Mouse (Mus musculus) MEL (cell line): ENCODE data around the gene Zfp768. TPM values are rescaled to one million over a fixed set of nuclear protein-coding genes. Genes with fewer than 3 reads are reported as not detected.
A peak's percentile ranks its signal among the peaks of the same experiment; 100 is the strongest.

Source experiments
- DNase-seq: peaks from one replicate; pipeline ENCODE4 v3.0.0; 2011; ENCODE audit warnings: low read depth, low spot score
- H3K27ac ChIP-seq: 2 replicates; pipeline ENCODE4 v1.5.1; 2012; ENCODE audit warnings: low read depth, mild to moderate bottlenecking, control low read depth, low read length, moderate library complexity; ENCODE audit not compliant: control insufficient read depth
- H3K27me3 ChIP-seq, 2 experiments: fragments of 150-350 bp in 1 of 2; sonication (generic) in 1 of 2; 2 replicates each; pipeline ENCODE4 v1.6.1; 2012; ENCODE audit warnings: low read length in 2 of 2, mild to moderate bottlenecking in 2 of 2, improper control_type of control experiment in 1 of 2, moderate library complexity in 1 of 2; ENCODE audit not compliant: insufficient read depth in 2 of 2, control insufficient read depth in 1 of 2
- H3K36me3 ChIP-seq, 2 experiments: 2 replicates each; pipeline ENCODE4 v1.6.1; 2012 to 2014; ENCODE audit warnings: low read length in 2 of 2, improper control_type of control experiment in 1 of 2, inconsistent platforms in 1 of 2, mild to moderate bottlenecking in 1 of 2; ENCODE audit not compliant: insufficient read depth in 2 of 2, control insufficient read depth in 1 of 2
- H3K4me1 ChIP-seq, 2 experiments: fragments of 150-350 bp in 1 of 2; sonication (generic) in 1 of 2; 2 replicates each; pipeline ENCODE4 v1.6.1; 2012; ENCODE audit warnings: low read length in 2 of 2, improper control_type of control experiment in 1 of 2, mild to moderate bottlenecking in 1 of 2; ENCODE audit not compliant: insufficient read depth in 2 of 2, control insufficient read depth in 1 of 2
- H3K4me3 ChIP-seq, 2 experiments: fragments of 150-350 bp in 1 of 2; sonication (generic) in 1 of 2; 2 replicates each; pipeline ENCODE4 v1.5.1; 2012; ENCODE audit warnings: low read depth in 2 of 2, low read length in 2 of 2, mild to moderate bottlenecking in 2 of 2, moderate library complexity in 2 of 2, control low read depth in 1 of 2, improper control_type of control experiment in 1 of 2; ENCODE audit not compliant: control insufficient read depth in 1 of 2, insufficient read depth in 1 of 2
- H3K79me2 ChIP-seq: 2 replicates; pipeline ENCODE4 v1.6.1; 2012; ENCODE audit warnings: mild to moderate bottlenecking, low read length, moderate library complexity; ENCODE audit not compliant: control insufficient read depth, poor library complexity, insufficient read depth
- H3K9ac ChIP-seq: 2 replicates; pipeline ENCODE4 v1.6.1; 2012; ENCODE audit warnings: low read depth, mild to moderate bottlenecking, control low read depth, low read length, moderate library complexity; ENCODE audit not compliant: control insufficient read depth, poor library complexity, severe bottlenecking
- H3K9me3 ChIP-seq: fragments of 150-350 bp; sonication (generic); replicated peaks from 2 replicates; pipeline ENCODE4 v1.6.1; 2012; ENCODE audit warnings: mild to moderate bottlenecking, low read length, improper control_type of control experiment, moderate library complexity; ENCODE audit not compliant: insufficient read depth
- EP300 ChIP-seq, 2 experiments: IDR thresholded peaks; 2 replicates each; pipeline ENCODE4 v1.6.1; 2011; ENCODE audit warnings: improper control_type of control experiment in 2 of 2, low read length in 2 of 2, low read depth in 1 of 2, mild to moderate bottlenecking in 1 of 2
- ETS1 ChIP-seq: IDR thresholded peaks from 2 replicates; pipeline ENCODE4 v1.6.1; 2012; ENCODE audit warnings: low read depth, mild to moderate bottlenecking, inconsistent platforms, low read length, improper control_type of control experiment, moderate library complexity
- SIN3A ChIP-seq: IDR thresholded peaks from 2 replicates; pipeline ENCODE4 v1.6.1; 2012; ENCODE audit warnings: low read length, improper control_type of control experiment, inconsistent platforms
- TBP ChIP-seq: IDR thresholded peaks from 2 replicates; pipeline ENCODE4 v1.8.0; 2011; ENCODE audit warnings: low read depth, low read length, improper control_type of control experiment
- USF1 ChIP-seq: IDR thresholded peaks from 2 replicates; pipeline ENCODE4 v1.6.1; 2014; ENCODE audit warnings: low read depth, mild to moderate bottlenecking, inconsistent platforms, low read length, improper control_type of control experiment, moderate library complexity
- ZC3H11A ChIP-seq: IDR thresholded peaks from 2 replicates; pipeline ENCODE4 v1.6.1; 2012; ENCODE audit warnings: low read depth, mild to moderate bottlenecking, inconsistent platforms, low read length, improper control_type of control experiment
- polyA plus RNA-seq, 2 experiments: library from polyadenylated mRNA; stranded (reverse) in 1 of 2; unstranded in 1 of 2; fragments of >175 nt in 1 of 2; fragments of >200 nt in 1 of 2; gene quantifications; 2 replicates each; pipeline versions ENCODE4 v1.2.1 to v1.2.4; 2012; ENCODE audit warnings: low replicate concordance in 2 of 2, low read depth in 1 of 2; ENCODE audit not compliant: insufficient read length in 2 of 2, insufficient read depth in 1 of 2, missing spikeins in 1 of 2
- total RNA-seq: library from RNA; depleted of rRNA; stranded (reverse); fragments of 300-350 nt; gene quantifications from 2 replicates; pipeline ENCODE4 v1.2.3, GENCODE M21; 2012; rRNA removed

The Zfp768 gene
- total and polyA plus RNA-seq, 3 experiments, result 5.4 to 12.0 TPM; not detected in 1

- no peak for TF ChIP-seq SIN3A
- 0 out of 2 replicates have a peak, but pooled peaks have one; percentile 6 for TF ChIP-seq USF1
- TF ChIP-seq, all 39 proteins: peak for 1
- DNase-seq, result no peak
- Histone ChIP-seq H3K36me3 (peaks cover 0 to 4% of the 10 kb centered on the region in 2 experiments; a peak in 1 of 4 replicates), H3K9ac (peak overlapping the region; percentile 61; the same call in 1 of the 2 replicates), H3K79me2 (no peaks in the 10 kb centered on the region; the same call in 1 of the 2 replicates), H3K27me3 (no peaks in the 10 kb centered on the region), H3K27ac (peak overlapping the region; percentile 67), H3K4me3 (peak overlapping the region; percentile 52 to 62), H3K9me3 (no peaks in the 10 kb centered on the region), H3K4me1 (peaks cover 0 to 8% of the 10 kb centered on the region in 2 experiments; a peak in 3 of 4 replicates)
Measured at GRCm38 (mm10) chr7:127296786-127297555, 48.4 kb downstream of the Zfp768 start.

- Histone ChIP-seq H3K4me3 (peak within 1 kb of the TSS; percentile 52 to 62), H3K4me1 (peaks cover 0 to 8% of the 10 kb centered on the region in 2 experiments; a peak in 3 of 4 replicates)
Measured at GRCm38 (mm10) chr7:127296098-127296497, 49.3 kb downstream of the Zfp768 start, which contains the start of gene Itgal. Gene Itgal (plus strand): TSS chr7:127296260.

More at GRCm38 (mm10) chr7:127296098-127296497, 49.3 kb downstream of the Zfp768 start, which contains the start of gene Itgal:
- Histone ChIP-seq H3K36me3 (peaks cover 0 to 4% of the 10 kb centered on the region in 2 experiments; a peak in 1 of 4 replicates), H3K79me2 (no peaks in the 10 kb centered on the region; the same call in 1 of the 2 replicates), H3K27me3 (no peaks in the 10 kb centered on the region), H3K27ac (peak within 1 kb of the TSS; percentile 67), H3K9me3 (no peaks in the 10 kb centered on the region), H3K9ac (peak within 1 kb of the TSS; percentile 61)
- peak; percentile 69 for DNase-seq
- no peak for TF ChIP-seq TBP
- TF ChIP-seq ETS1, result peak; percentile 39; the same call in 1 of the 2 replicates
- peak in 1 of 2 experiments; percentile 34; a peak in 1 of 4 replicates for TF ChIP-seq EP300 (IDR thresholded peaks at IDR 0.05; ENCODE audit: low read depth in 1 of 2, low read length in 2 of 2)
- TF ChIP-seq SIN3A, result peak; percentile 30; the same call in 1 of the 2 replicates
- TF ChIP-seq ZC3H11A, result no peak

Other genes with a start within 250 kb of the Zfp768 start
- gene Qprt, start 223.4 kb downstream of the Zfp768 start, total RNA-seq, result 2.5 and 2.7 TPM in 2 replicates
- gene Qprt, start 223.4 kb downstream of the Zfp768 start, polyA plus RNA-seq, result 1 to 10 TPM in 1 of 2 experiments, not detected in 1; 3.7 TPM
- 169 and 182 TPM in 2 replicates for gene Spn, start 207.8 kb downstream of the Zfp768 start, total RNA-seq
- 100 to 1,000 TPM; 135 to 184 TPM for gene Spn, start 207.8 kb downstream of the Zfp768 start, polyA plus RNA-seq
- gene Cd2bp2, start 149.5 kb downstream of the Zfp768 start, total RNA-seq, result 55.6 and 64.8 TPM in 2 replicates
- 10 to 100 TPM in 1 of 2 experiments, not detected in 1; 56.7 TPM for gene Cd2bp2, start 149.5 kb downstream of the Zfp768 start, polyA plus RNA-seq
- 37.4 and 43.3 TPM in 2 replicates for gene Tbc1d10b, start 137.1 kb downstream of the Zfp768 start, total RNA-seq
- 10 to 100 TPM in 1 of 2 experiments, not detected in 1; 70.3 TPM for gene Tbc1d10b, start 137.1 kb downstream of the Zfp768 start, polyA plus RNA-seq
- 8.3 and 11.2 TPM in 2 replicates for gene Mylpf, start 136.7 kb downstream of the Zfp768 start, total RNA-seq
- gene Mylpf, start 136.7 kb downstream of the Zfp768 start, polyA plus RNA-seq, result 1 to 10 TPM in 1 of 2 experiments, not detected in 1; 9.1 TPM
- 13.9 and 14.6 TPM in 2 replicates for gene Zfp553, start 112.5 kb downstream of the Zfp768 start, total RNA-seq
- 10 to 100 TPM in 1 of 2 experiments, not detected in 1; 19.0 TPM for gene Zfp553, start 112.5 kb downstream of the Zfp768 start, polyA plus RNA-seq
- gene Sept1, start 112.5 kb downstream of the Zfp768 start, total RNA-seq, result 30.6 and 41.3 TPM in 2 replicates
- gene Sept1, start 112.5 kb downstream of the Zfp768 start, polyA plus RNA-seq, result 100 to 1,000 TPM in 1 of 2 experiments, not detected in 1; 116 TPM
- gene Zfp771, start 101.3 kb downstream of the Zfp768 start, total RNA-seq, result 33.4 and 37.6 TPM in 2 replicates
- gene Zfp771, start 101.3 kb downstream of the Zfp768 start, polyA plus RNA-seq, result 10 to 100 TPM in 1 of 2 experiments, not detected in 1; 58.3 TPM
- gene Dctpp1, start 84.9 kb downstream of the Zfp768 start, total RNA-seq, result 238 and 253 TPM in 2 replicates
- gene Dctpp1, start 84.9 kb downstream of the Zfp768 start, polyA plus RNA-seq, result 100 to 1,000 TPM in 1 of 2 experiments, not detected in 1; 290 TPM
- 177 and 182 TPM in 2 replicates for gene Sephs2, start 71.5 kb downstream of the Zfp768 start, total RNA-seq
- 100 to 1,000 TPM in 1 of 2 experiments, not detected in 1; 109 TPM for gene Sephs2, start 71.5 kb downstream of the Zfp768 start, polyA plus RNA-seq
- gene Itgal, start 49.3 kb downstream of the Zfp768 start, total RNA-seq, result 0.92 and 1.3 TPM in 2 replicates
- gene Itgal, start 49.3 kb downstream of the Zfp768 start, polyA plus RNA-seq, result 1 to 10 TPM in 1 of 2 experiments, not detected in 1; 9.7 TPM
- gene Zfp747, start 30.5 kb upstream of the Zfp768 start, total RNA-seq, result 6.9 and 7.5 TPM in 2 replicates
- 1 to 10 TPM in 1 of 2 experiments, not detected in 1; 6.2 TPM for gene Zfp747, start 30.5 kb upstream of the Zfp768 start, polyA plus RNA-seq
- 1.4 and 2.1 TPM in 2 replicates for gene 9130019O22Rik, start 41.6 kb upstream of the Zfp768 start, total RNA-seq
- gene 9130019O22Rik, start 41.6 kb upstream of the Zfp768 start, polyA plus RNA-seq, result 1 to 10 TPM in 1 of 2 experiments, not detected in 1; 1.5 TPM
- 2.3 and 2.5 TPM in 2 replicates for gene E430018J23Rik, start 48.0 kb upstream of the Zfp768 start, total RNA-seq
- gene E430018J23Rik, start 48.0 kb upstream of the Zfp768 start, polyA plus RNA-seq, result 1 to 10 TPM in 1 of 2 experiments, not detected in 1; 2.1 TPM
- 3.7 and 4.1 TPM in 2 replicates for gene Zfp764, start 61.2 kb upstream of the Zfp768 start, total RNA-seq
- gene Zfp764, start 61.2 kb upstream of the Zfp768 start, polyA plus RNA-seq, result 1 to 10 TPM in 1 of 2 experiments, not detected in 1; 3.1 TPM
- gene Zfp688, start 76.5 kb upstream of the Zfp768 start, total RNA-seq, result 8.6 and 11.1 TPM in 2 replicates
- 10 to 100 TPM in 1 of 2 experiments, not detected in 1; 18.1 TPM for gene Zfp688, start 76.5 kb upstream of the Zfp768 start, polyA plus RNA-seq
- 4.0 and 4.9 TPM in 2 replicates for gene Zfp689, start 103.6 kb upstream of the Zfp768 start, total RNA-seq
- gene Zfp689, start 103.6 kb upstream of the Zfp768 start, polyA plus RNA-seq, result 1 to 10 TPM in 1 of 2 experiments, not detected in 1; 7.2 TPM
- 10.8 and 11.7 TPM in 2 replicates for gene Prr14, start 114.0 kb upstream of the Zfp768 start, total RNA-seq
- 10 to 100 TPM in 1 of 2 experiments, not detected in 1; 45.9 TPM for gene Prr14, start 114.0 kb upstream of the Zfp768 start, polyA plus RNA-seq
- 7.5 TPM in 2 replicates for gene Fbrs, start 133.6 kb upstream of the Zfp768 start, total RNA-seq
- gene Fbrs, start 133.6 kb upstream of the Zfp768 start, polyA plus RNA-seq, result 10 to 100 TPM in 1 of 2 experiments, not detected in 1; 53.3 TPM
- gene Srcap, start 166.4 kb upstream of the Zfp768 start, total RNA-seq, result 20.3 and 22.3 TPM in 2 replicates
- 10 to 100 TPM; 34.3 to 45.1 TPM for gene Srcap, start 166.4 kb upstream of the Zfp768 start, polyA plus RNA-seq
- gene Gm42715, start 174.0 kb upstream of the Zfp768 start, total RNA-seq, result 9.0 and 12.0 TPM in 2 replicates
- 10 to 100 TPM in 1 of 2 experiments, not detected in 1; 25.4 TPM for gene Gm42715, start 174.0 kb upstream of the Zfp768 start, polyA plus RNA-seq
- not detected in 2 replicates for gene Tmem265, start 215.8 kb upstream of the Zfp768 start, total RNA-seq
- gene Tmem265, start 215.8 kb upstream of the Zfp768 start, polyA plus RNA-seq, result not detected
- gene Phkg2, start 227.8 kb upstream of the Zfp768 start, total RNA-seq, result 22.9 and 23.3 TPM in 2 replicates
- 10 to 100 TPM in 1 of 2 experiments, not detected in 1; 70.8 TPM for gene Phkg2, start 227.8 kb upstream of the Zfp768 start, polyA plus RNA-seq
- gene Ccdc189, start 243.0 kb upstream of the Zfp768 start, total RNA-seq, result 3.6 and 6.9 TPM in 2 replicates
- 1 to 10 TPM in 1 of 2 experiments, not detected in 1; 4.2 TPM for gene Ccdc189, start 243.0 kb upstream of the Zfp768 start, polyA plus RNA-seq
- 43.8 and 49.5 TPM in 2 replicates for gene Rnf40, start 243.2 kb upstream of the Zfp768 start, total RNA-seq
- gene Rnf40, start 243.2 kb upstream of the Zfp768 start, polyA plus RNA-seq, result 10 to 100 TPM in 1 of 2 experiments, not detected in 1; 75.1 TPM